Mouse (Mus musculus) myocyte (in vitro differentiated cells): ENCODE results near the gene Mtr. TPM values are rescaled to one million over a fixed set of nuclear protein-coding genes. Genes with fewer than 3 reads are reported as not detected.

ENCODE experiments used
- H3K27me3 ChIP-seq: one replicate; pipeline ENCODE4 v1.6.1; 2011; ENCODE audit not compliant: control insufficient read depth, insufficient read depth, insufficient read length
- H3K36me3 ChIP-seq: one replicate; pipeline ENCODE4 v1.6.1; 2011; ENCODE audit not compliant: control insufficient read depth, insufficient read depth
- H3K4me2 ChIP-seq: one replicate; pipeline ENCODE4 v1.6.1; 2011; ENCODE audit warnings: low read depth, control low read depth
- H3K4me3 ChIP-seq: one replicate; pipeline ENCODE4 v1.5.1; 2011; ENCODE audit warnings: mild to moderate bottlenecking, control low read depth, moderate library complexity
- H3K79me2 ChIP-seq: one replicate; pipeline ENCODE4 v1.6.1; 2011; ENCODE audit not compliant: control insufficient read depth, insufficient read depth
- H3ac ChIP-seq: one replicate; pipeline ENCODE4 v1.6.1; 2011; ENCODE audit not compliant: control insufficient read depth, insufficient read length
- CEBPB ChIP-seq: IDR thresholded peaks from 2 replicates; pipeline ENCODE4 v1.6.1; 2011; ENCODE audit warnings: mild to moderate bottlenecking, moderate library complexity; ENCODE audit not compliant: poor library complexity, insufficient read depth, severe bottlenecking
- E2F4 ChIP-seq: IDR thresholded peaks from one replicate; pipeline ENCODE4 v1.6.1; 2011; ENCODE audit warnings: mild to moderate bottlenecking, control low read depth, moderate library complexity; ENCODE audit not compliant: insufficient read depth
- MAX ChIP-seq: IDR thresholded peaks from one replicate; pipeline ENCODE4 v1.6.1; 2011; ENCODE audit warnings: low read depth, mild to moderate bottlenecking, control low read depth
- MYOD1 ChIP-seq, 3 experiments: IDR thresholded peaks; one replicate each; pipeline ENCODE4 v1.6.1; 2011; ENCODE audit warnings: control low read depth in 2 of 3, low read depth in 2 of 3, mild to moderate bottlenecking in 2 of 3, moderate library complexity in 1 of 3; ENCODE audit not compliant: insufficient read length in 2 of 3, control insufficient read depth in 1 of 3
- MYOG ChIP-seq, 3 experiments: IDR thresholded peaks; one replicate each; pipeline ENCODE4 v1.6.1; 2011; ENCODE audit warnings: control low read depth in 2 of 3, low read depth in 2 of 3, mild to moderate bottlenecking in 2 of 3; ENCODE audit not compliant: insufficient read length in 2 of 3, control insufficient read depth in 1 of 3, insufficient read depth in 1 of 3
- POLR2A ChIP-seq: IDR thresholded peaks from one replicate; pipeline ENCODE4 v1.6.1; 2011; ENCODE audit warnings: low read depth, mild to moderate bottlenecking, control low read depth, moderate library complexity; ENCODE audit not compliant: insufficient read length
- POLR2AphosphoS2 ChIP-seq: IDR thresholded peaks from one replicate; pipeline ENCODE4 v1.6.1; 2011; ENCODE audit warnings: low read depth, control low read depth; ENCODE audit not compliant: insufficient read length
- REST ChIP-seq: IDR thresholded peaks from one replicate; pipeline ENCODE4 v1.6.1; 2011; ENCODE audit warnings: mild to moderate bottlenecking, control low read depth, moderate library complexity; ENCODE audit not compliant: insufficient read depth, insufficient read length
- SRF ChIP-seq: IDR thresholded peaks from one replicate; pipeline ENCODE4 v1.6.1; 2011; ENCODE audit warnings: low read depth; ENCODE audit not compliant: control insufficient read depth, insufficient read length
- TCF12 ChIP-seq: IDR thresholded peaks from one replicate; pipeline ENCODE4 v1.6.1; 2011; ENCODE audit warnings: mild to moderate bottlenecking, control low read depth; ENCODE audit not compliant: poor library complexity, insufficient read depth, severe bottlenecking
- TCF3 ChIP-seq: IDR thresholded peaks from one replicate; pipeline ENCODE4 v1.6.1; 2011; ENCODE audit warnings: low read depth, control low read depth; ENCODE audit not compliant: insufficient read length
- USF1 ChIP-seq: IDR thresholded peaks from one replicate; pipeline ENCODE4 v1.6.1; 2011; ENCODE audit warnings: low read depth, mild to moderate bottlenecking, control low read depth, moderate library complexity
- polyA plus RNA-seq: library from polyadenylated mRNA; unstranded; fragments of >200 nt; fragmentation: generic; extraction: Trizol; gene quantifications from one replicate; pipeline ENCODE4 v1.2.1, GENCODE M21; 2012; ENCODE audit warnings: missing spikeins

The Mtr gene
- polyA plus RNA-seq, 1 experiment = 8.4 TPM

GRCm38 (mm10) chr13:12165461-12166058 is 92.4 kb downstream of the Mtr start:
- Histone ChIP-seq H3ac (no peak overlapping the region), H3K4me3 (no peak overlapping the region), H3K79me2 (no peaks in the 10 kb centered on the region), H3K36me3 (no peaks in the 10 kb centered on the region), H3K4me2 (peak overlapping the region; percentile 50), H3K27me3 (no peaks in the 10 kb centered on the region)
- TF ChIP-seq MYOG (IDR thresholded peaks at IDR 0.05; ENCODE audit: control insufficient read depth in 1 of 3, insufficient read depth in 1 of 3, insufficient read length in 2 of 3, low read depth in 2 of 3) = peak in 2 of 3 experiments; percentile 5 to 49
- TF ChIP-seq SRF = no peak
- TF ChIP-seq MYOD1 (IDR thresholded peaks at IDR 0.05; ENCODE audit: control insufficient read depth in 1 of 3, insufficient read length in 2 of 3, low read depth in 2 of 3) = peak in 2 of 3 experiments; percentile 38 to 56
- peak; percentile 27 for TF ChIP-seq TCF12
- TF ChIP-seq REST = no peak
- no peak for TF ChIP-seq USF1
- TF ChIP-seq TCF3 = no peak

- H3K36me3 ChIP-seq = no peaks in the 10 kb centered on the region
These were observed 95.5 kb downstream of the Mtr start for GRCm38 (mm10) chr13:12162457-12162856.

GRCm38 (mm10) chr13:12160121-12160475 is 97.8 kb downstream of the Mtr start:
- TF ChIP-seq POLR2A = no peak
- TF ChIP-seq MAX = no peak
- TF ChIP-seq USF1 = no peak
- no peak for TF ChIP-seq SRF
- TF ChIP-seq POLR2AphosphoS2 = no peak
- no peak for TF ChIP-seq TCF12
- TF ChIP-seq CEBPB = no peak
- H3K36me3 ChIP-seq = no peaks in the 10 kb centered on the region
- H3K27me3 ChIP-seq = no peaks in the 10 kb centered on the region
- H3K4me3 ChIP-seq = no peak overlapping the region
- no peaks in the 10 kb centered on the region for H3K79me2 ChIP-seq
- no peak overlapping the region for H3K4me2 ChIP-seq
- H3ac ChIP-seq = no peak overlapping the region

More at GRCm38 (mm10) chr13:12162457-12162856, 95.5 kb downstream of the Mtr start:
- Histone ChIP-seq H3K27me3 (no peaks in the 10 kb centered on the region), H3K4me2 (no peak overlapping the region), H3K4me3 (no peak overlapping the region), H3K79me2 (no peaks in the 10 kb centered on the region), H3ac (no peak overlapping the region)
- no peak for TF ChIP-seq MYOG (IDR thresholded peaks at IDR 0.05; ENCODE audit: control insufficient read depth in 1 of 3, insufficient read depth in 1 of 3, insufficient read length in 2 of 3, low read depth in 2 of 3)

GRCm38 (mm10) chr13:12159288-12160120 is 98.4 kb downstream of the Mtr start:
- H3K27me3 ChIP-seq = no peaks in the 10 kb centered on the region
- H3K4me2 ChIP-seq = no peak overlapping the region
- no peak overlapping the region for H3K4me3 ChIP-seq
- no peak overlapping the region for H3ac ChIP-seq
- H3K36me3 ChIP-seq = no peaks in the 10 kb centered on the region
- H3K79me2 ChIP-seq = no peaks in the 10 kb centered on the region
- TF ChIP-seq USF1 (no peak), TCF3 (no peak), MAX (no peak), CEBPB (no peak), POLR2A (no peak), MYOG (IDR thresholded peaks at IDR 0.05; ENCODE audit: control insufficient read depth in 1 of 3, insufficient read depth in 1 of 3, insufficient read length in 2 of 3, low read depth in 2 of 3) (no peak), E2F4 (no peak), REST (no peak), SRF (no peak), MYOD1 (IDR thresholded peaks at IDR 0.05; ENCODE audit: control insufficient read depth in 1 of 3, insufficient read length in 2 of 3, low read depth in 2 of 3) (no peak), POLR2AphosphoS2 (no peak), TCF12 (no peak)

GRCm38 (mm10) chr13:12153922-12154321 is 104.0 kb downstream of the Mtr start:
- Histone ChIP-seq H3K4me2 (no peak overlapping the region), H3K79me2 (no peaks in the 10 kb centered on the region), H3K36me3 (no peaks in the 10 kb centered on the region), H3K27me3 (no peaks in the 10 kb centered on the region), H3K4me3 (no peak overlapping the region), H3ac (no peak overlapping the region)
- TF ChIP-seq CEBPB = no peak
- TF ChIP-seq E2F4 = no peak
- no peak for TF ChIP-seq POLR2AphosphoS2
- TF ChIP-seq MYOD1 (IDR thresholded peaks at IDR 0.05; ENCODE audit: control insufficient read depth in 1 of 3, insufficient read length in 2 of 3, low read depth in 2 of 3) = no peak
- no peak for TF ChIP-seq MYOG (IDR thresholded peaks at IDR 0.05; ENCODE audit: control insufficient read depth in 1 of 3, insufficient read depth in 1 of 3, insufficient read length in 2 of 3, low read depth in 2 of 3)
- no peak for TF ChIP-seq POLR2A
- TF ChIP-seq TCF3 = no peak
- TF ChIP-seq TCF12 = no peak
- no peak for TF ChIP-seq MAX
- no peak for TF ChIP-seq REST
- no peak for TF ChIP-seq USF1
- no peak for TF ChIP-seq SRF
